In the genomic region with DNA sequence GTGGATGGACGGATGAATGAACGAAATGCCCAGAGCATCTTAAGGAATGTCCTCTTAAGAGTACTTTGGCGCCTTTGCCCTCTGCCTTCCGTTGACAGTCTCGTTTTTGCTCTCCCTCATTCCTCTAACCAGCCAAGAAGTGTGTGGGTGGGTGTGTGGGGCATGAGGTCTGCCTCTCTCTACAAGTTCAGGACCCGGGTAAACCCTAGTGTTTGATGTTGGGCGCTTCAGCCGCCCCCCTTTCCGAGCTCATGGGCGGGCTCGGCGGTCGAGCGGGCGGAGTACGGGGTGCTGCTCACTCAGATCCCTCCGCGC, we compare ENCODE assay signal across 8 mouse cellular contexts. TPM values are rescaled to one million over a fixed set of nuclear protein-coding genes. Genes with fewer than 3 reads are reported as not detected.
DNase-seq lines count a peak whose midpoint lies in the region; ATAC-seq and TF ChIP-seq lines count a peak whose summit lies in the region.

No protein-coding gene starts in this region.

- no peak; the same call in 1 of the 2 replicates for ATAC-seq in lung, embryonic 14.5 days (ENCODE audit: insufficient read depth)
- no peak; the same call in 1 of the 2 replicates for ATAC-seq in limb, embryonic 11.5 days (ENCODE audit: insufficient number of reproducible peaks, low FRiP score, low TSS enrichment, low read depth)
- no peak for ATAC-seq in neural tube, embryonic 14.5 days (ENCODE audit: low read depth)

- TF ChIP-seq POLR2A in embryonic fibroblast, embryonic 13.5 days (IDR thresholded peaks at IDR 0.05; ENCODE audit: low read depth, low read length), result no peak; the same call in 1 of the 2 replicates

- peaks cover 11% of the 10 kb centered on the region for H3K4me1 ChIP-seq in lung, embryonic 14.5 days (ENCODE audit: insufficient read depth)
- H3K4me1 ChIP-seq in embryonic fibroblast, embryonic 13.5 days (ENCODE audit: control insufficient read depth, insufficient read depth, low read length), result peaks cover 13% of the 10 kb centered on the region
- H3K4me1 ChIP-seq in limb, embryonic 11.5 days (ENCODE audit: control insufficient read depth, insufficient read depth, low read length), result peaks cover 22% of the 10 kb centered on the region
- H3K4me1 ChIP-seq in neural tube, embryonic 14.5 days (ENCODE audit: control insufficient read depth, insufficient read depth, low read length), result 0 out of 2 replicates have a peak, but pooled peaks cover 3% of the 10 kb centered on the region

- peak overlapping the region; percentile 69 for H3K4me2 ChIP-seq in lung, embryonic 14.5 days
- peak overlapping the region; percentile 55 for H3K4me2 ChIP-seq in limb, embryonic 11.5 days (ENCODE audit: low read depth, severe bottlenecking)
- H3K4me2 ChIP-seq in neural tube, embryonic 14.5 days (ENCODE audit: low read depth, low read length), result peak overlapping the region; percentile 85

- no peaks in the 10 kb centered on the region for H3K36me3 ChIP-seq in lung, embryonic 14.5 days (ENCODE audit: insufficient read depth)
- no peaks in the 10 kb centered on the region for H3K36me3 ChIP-seq in limb, embryonic 11.5 days (ENCODE audit: control insufficient read depth, insufficient read depth, low read length)
- H3K36me3 ChIP-seq in neural tube, embryonic 14.5 days (ENCODE audit: control insufficient read depth, insufficient read depth, low read length), result no peaks in the 10 kb centered on the region

- H3K27me3 ChIP-seq in lung, embryonic 14.5 days (ENCODE audit: insufficient read depth, low read length), result no peaks in the 10 kb centered on the region
- H3K27me3 ChIP-seq in limb, embryonic 11.5 days (ENCODE audit: control insufficient read depth, insufficient read depth, low read length), result no peaks in the 10 kb centered on the region
- no peaks in the 10 kb centered on the region for H3K27me3 ChIP-seq in neural tube, embryonic 14.5 days (ENCODE audit: control insufficient read depth, insufficient read depth, low read length)

- no peak for TF ChIP-seq CTCF in lung, embryonic 14.5 days (IDR thresholded peaks at IDR 0.05; ENCODE audit: low read depth)
- no peak for TF ChIP-seq CTCF in embryonic fibroblast, embryonic 13.5 days (IDR thresholded peaks at IDR 0.05; ENCODE audit: borderline replicate concordance, insufficient read depth, low read length)

- peak overlapping the region; percentile 87 for H3K4me3 ChIP-seq in lung, embryonic 14.5 days (ENCODE audit: low read depth, low read length)
- H3K4me3 ChIP-seq in embryonic fibroblast, embryonic 13.5 days (ENCODE audit: insufficient read depth, low read length), result peak overlapping the region; percentile 48
- H3K4me3 ChIP-seq in limb, embryonic 11.5 days (ENCODE audit: low read depth, low read length), result peak overlapping the region; percentile 98
- H3K4me3 ChIP-seq in neural tube, embryonic 14.5 days (ENCODE audit: low read depth, low read length), result peak overlapping the region; percentile 90

- H3K9ac ChIP-seq in lung, embryonic 14.5 days, result peak overlapping the region; percentile 59
- H3K9ac ChIP-seq in limb, embryonic 11.5 days (ENCODE audit: low read length), result peak overlapping the region; percentile 1; the same call in 1 of the 2 replicates
- H3K9ac ChIP-seq in neural tube, embryonic 14.5 days (replicated peaks; ENCODE audit: low read depth, low read length), result peak overlapping the region; percentile 78; the same call in 1 of the 2 replicates

- no peaks in the 10 kb centered on the region for H3K9me3 ChIP-seq in lung, embryonic 14.5 days (ENCODE audit: low read depth, low read length)
- no peaks in the 10 kb centered on the region for H3K9me3 ChIP-seq in limb, embryonic 11.5 days (ENCODE audit: control insufficient read depth, low read length)
- H3K9me3 ChIP-seq in neural tube, embryonic 14.5 days (ENCODE audit: control insufficient read depth, low read length), result no peaks in the 10 kb centered on the region

- WGBS in lung, embryonic 14.5 days, result under 1% methylated on average over 18 of the region's 18 CpGs
- 2% methylated on average over 18 of the region's 18 CpGs for WGBS in limb, embryonic 11.5 days
- 1% methylated on average over 17 of the region's 18 CpGs for WGBS in neural tube, embryonic 14.5 days

- no peak overlapping the region for H3K27ac ChIP-seq in lung, embryonic 14.5 days (ENCODE audit: low read depth)
- 0 out of 2 replicates have a peak overlapping the region, but pooled peaks have one; percentile 13 for H3K27ac ChIP-seq in embryonic fibroblast, embryonic 13.5 days (ENCODE audit: insufficient read depth, low read length)
- peak overlapping the region; percentile 86; the same call in 1 of the 2 replicates for H3K27ac ChIP-seq in limb, embryonic 11.5 days (replicated peaks; ENCODE audit: low read depth, low read length)
- no peak overlapping the region for H3K27ac ChIP-seq in neural tube, embryonic 14.5 days (ENCODE audit: low read depth, low read length)

- no peak for DNase-seq in lung, embryonic 14.5 days
- no peak for DNase-seq in lung, adult 18-20 months
- no peak for DNase-seq in limb, embryonic 11.5 days (ENCODE audit: low spot score)
- DNase-seq in urinary bladder, adult 18-20 months (ENCODE audit: low spot score in 2 of 2), result no peak
- DNase-seq in ovary, adult 18-20 months (ENCODE audit: low spot score), result no peak
- DNase-seq in lung, postnatal 10 days, result no peak

RNA-seq across cellular contexts. Expression of gene Notch2, which starts 0.3 kb away (rescaled TPM):
- 43.8 and 45.1 TPM in 2 replicates for polyA plus RNA-seq in lung, embryonic 14.5 days (2014; fragmentation: Nextera tagmentation; extraction: Ambion mirVana)
- 45.2 and 49.4 TPM in 2 replicates for polyA plus RNA-seq in embryonic fibroblast, embryonic 13.5 days (2011; ENCODE audit: insufficient read length, low read depth, missing spikeins)
- polyA plus RNA-seq in limb, embryonic 11.5 days (2014; fragmentation: Nextera tagmentation; extraction: Ambion mirVana), result 33.4 and 35.1 TPM in 2 replicates
- 8.2 and 13.6 TPM in 2 replicates for polyA plus RNA-seq in neural tube, embryonic 14.5 days (2014; fragmentation: Nextera tagmentation; extraction: Ambion mirVana)

Comparison
In these comparisons a context has a peak if more than half of its experiments do, and no peak if none do; other contexts are left out.
1. H3K27ac ChIP-seq: peak in embryonic fibroblast, embryonic 13.5 days (single experiment) and limb, embryonic 11.5 days (single experiment); none in lung, embryonic 14.5 days (single experiment) and neural tube, embryonic 14.5 days (single experiment).
2. H3K4me3 ChIP-seq: peak in every context shown above with its lines; median percentile 98 in limb, embryonic 11.5 days; 90 in neural tube, embryonic 14.5 days; 87 in lung, embryonic 14.5 days; 48 in embryonic fibroblast, embryonic 13.5 days.
3. H3K9ac ChIP-seq: peak in every context shown above with its lines; median percentile 78 in neural tube, embryonic 14.5 days; 59 in lung, embryonic 14.5 days; 1 in limb, embryonic 11.5 days.
4. Peak in every context shown above with its lines, with median percentiles within 50 percentile points of each other: H3K4me2 ChIP-seq.